Mouse (Mus musculus): ENCODE data around the gene Ankrd61.

The Ankrd61 gene

GRCm38 (mm10) chr5:143892255-143892886, 5.1 kb downstream of the Ankrd61 start:
- no peak for DNase-seq

DNA sequence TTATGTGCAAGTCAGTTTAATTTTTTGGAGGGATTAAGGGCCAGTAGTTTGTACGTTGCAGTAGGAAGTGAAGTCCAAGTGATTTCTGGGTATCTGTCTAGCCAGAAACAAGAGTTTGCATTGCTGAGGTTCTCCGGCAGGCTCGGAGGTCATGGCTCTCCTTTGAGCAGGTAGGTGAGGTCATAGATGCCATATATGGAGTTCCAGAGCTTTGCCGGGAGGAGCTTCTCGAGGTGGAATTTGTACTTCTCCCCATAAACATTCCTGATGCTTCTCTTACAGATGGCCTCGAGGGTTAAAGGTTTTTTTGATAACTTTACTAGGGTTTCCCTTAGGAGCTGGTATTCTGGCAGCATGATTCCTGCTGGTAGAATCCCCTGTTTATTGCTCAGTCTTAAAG, 6.7 kb downstream of the Ankrd61 start:
- DNase-seq = no peak

- DNase-seq = no peak
Measured at GRCm38 (mm10) chr5:143885274-143885673, 12.2 kb downstream of the Ankrd61 start.

DNA sequence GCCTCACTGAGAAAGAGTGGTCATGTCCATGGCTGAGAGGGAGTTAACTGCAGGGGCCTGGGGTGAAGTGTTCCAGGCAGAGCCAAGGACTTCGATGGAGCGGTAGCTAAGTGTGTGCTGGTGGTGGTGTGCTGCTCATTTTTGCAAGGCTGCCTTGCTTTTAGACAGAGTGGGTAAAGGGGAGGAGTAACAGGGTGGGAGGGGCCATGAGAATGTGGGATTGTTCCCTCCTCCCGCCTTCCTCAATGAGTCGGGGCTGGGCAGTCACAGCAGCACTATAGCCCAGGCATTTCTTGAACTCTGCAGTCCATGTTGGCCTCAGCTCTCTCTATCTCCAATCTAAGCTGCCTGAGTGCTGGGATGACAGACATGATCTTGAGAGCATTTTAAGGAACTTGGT, 22.9 kb downstream of the Ankrd61 start:
- no peak for DNase-seq

- no peak for DNase-seq
Measured at GRCm38 (mm10) chr5:143871547-143872169, 25.8 kb downstream of the Ankrd61 start.

All from kidney, postnatal 10 days (tissue).